Mouse (Mus musculus): ENCODE data around the gene Usp7. TPM values are rescaled to one million over a fixed set of nuclear protein-coding genes. Genes with fewer than 3 reads are reported as not detected.

Gene Usp7
- polyA plus RNA-seq, 1 experiment from 2014 or later = 32.8 TPM

DNA sequence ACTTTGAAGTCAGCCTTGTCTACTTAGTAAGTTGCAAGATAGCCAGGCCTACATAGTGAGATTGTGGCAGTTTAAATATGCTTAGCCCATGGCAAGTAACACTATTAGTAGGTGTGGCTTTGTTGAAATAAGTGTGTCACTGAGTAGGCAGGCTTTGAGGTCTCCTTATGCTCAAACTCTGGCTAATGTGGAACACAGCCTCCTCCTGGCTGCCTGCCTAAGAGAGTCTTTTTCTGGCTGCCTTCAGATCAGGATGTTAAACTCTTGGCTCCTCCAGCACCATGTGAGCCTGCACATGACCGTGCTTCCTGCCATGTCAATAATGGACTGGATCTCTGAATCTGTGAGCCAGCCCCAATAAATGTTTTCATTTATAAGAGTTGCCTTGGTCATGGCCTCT, 29.3 kb upstream of the Usp7 start:
- Histone ChIP-seq H3K4me1 (no peaks in the 10 kb centered on the region), H3K36me3 (no peaks in the 10 kb centered on the region), H3K4me3 (no peak overlapping the region), H3K27me3 (ENCODE audit: low read depth, poor library complexity, severe bottlenecking) (no peaks in the 10 kb centered on the region), H3K27ac (no peak overlapping the region), H3K9me3 (replicated peaks) (no peaks in the 10 kb centered on the region)
- no peak for DNase-seq (ENCODE audit: low spot score)
- 96% methylated on average over 1 of the region's 1 CpGs for WGBS

DNA sequence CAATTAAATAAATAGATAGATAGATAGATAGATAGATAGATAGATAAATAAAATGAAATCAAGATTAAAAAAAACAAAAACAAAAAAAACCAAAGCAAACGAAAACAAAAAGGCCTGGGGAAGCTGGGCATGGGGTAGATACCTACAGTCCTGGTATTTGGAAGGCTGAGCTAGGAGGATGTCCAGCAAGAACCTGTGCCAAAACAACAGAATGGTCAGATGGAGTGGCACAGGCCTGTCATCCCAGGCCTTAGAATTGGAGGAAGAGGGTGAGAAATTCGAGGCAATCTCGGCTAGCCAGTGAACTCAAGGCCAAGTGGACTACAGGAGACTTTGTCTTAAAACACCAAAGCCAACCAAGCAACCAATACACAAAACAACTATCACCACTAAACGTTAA, 25.8 kb upstream of the Usp7 start:
- Histone ChIP-seq H3K4me3 (no peak overlapping the region), H3K27me3 (ENCODE audit: low read depth, poor library complexity, severe bottlenecking) (no peaks in the 10 kb centered on the region), H3K27ac (no peak overlapping the region), H3K9me3 (replicated peaks) (no peaks in the 10 kb centered on the region), H3K4me1 (no peaks in the 10 kb centered on the region), H3K36me3 (no peaks in the 10 kb centered on the region)
- WGBS = 79% methylated on average over 4 of the region's 4 CpGs
- no peak for DNase-seq (ENCODE audit: low spot score)

DNA sequence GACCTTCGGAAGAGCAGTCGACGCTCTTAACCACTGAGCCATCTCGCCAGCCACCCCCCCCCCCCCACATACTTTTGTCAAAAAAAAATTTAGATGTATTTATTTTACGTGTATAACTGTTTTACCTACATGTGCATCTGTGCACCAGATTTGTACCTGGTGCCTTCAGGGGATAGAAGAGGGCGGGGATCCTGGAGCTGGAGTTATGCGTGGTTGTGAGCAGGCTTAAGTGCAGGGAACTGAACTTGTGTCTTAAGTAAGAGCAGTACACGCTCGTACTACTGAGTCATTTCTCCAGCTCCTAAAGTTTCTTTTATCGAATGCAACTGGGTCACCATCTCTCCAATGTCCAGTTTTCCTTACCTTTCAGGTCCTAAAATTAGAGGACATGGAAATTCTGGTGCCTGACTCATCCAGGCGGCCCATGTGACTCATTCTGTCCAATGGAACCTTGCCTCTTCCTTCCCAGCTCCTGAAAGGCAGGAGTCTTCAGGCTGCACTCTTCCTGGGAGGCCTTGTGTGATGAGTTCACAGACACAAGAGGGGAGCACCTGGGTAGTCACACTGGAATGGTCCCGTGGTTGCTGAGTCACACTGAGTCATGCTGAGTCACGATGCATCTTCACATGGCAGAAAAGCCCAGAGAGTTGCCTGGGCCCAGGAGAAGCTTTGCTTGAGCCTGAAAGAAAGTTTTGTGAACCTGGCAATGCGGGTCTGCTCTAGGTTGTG, 18.5 kb upstream of the Usp7 start:
- DNase-seq (ENCODE audit: low spot score) = no peak
- no peak overlapping the region for H3K27ac ChIP-seq
- peaks cover 10% of the 10 kb centered on the region; the same call in 1 of the 2 replicates for H3K4me1 ChIP-seq
- no peaks in the 10 kb centered on the region for H3K36me3 ChIP-seq
- H3K4me3 ChIP-seq = no peak overlapping the region
- 90% methylated on average over 14 of the region's 14 CpGs for WGBS
- no peaks in the 10 kb centered on the region for H3K27me3 ChIP-seq (ENCODE audit: low read depth, poor library complexity, severe bottlenecking)
- no peaks in the 10 kb centered on the region for H3K9me3 ChIP-seq (replicated peaks)

DNA sequence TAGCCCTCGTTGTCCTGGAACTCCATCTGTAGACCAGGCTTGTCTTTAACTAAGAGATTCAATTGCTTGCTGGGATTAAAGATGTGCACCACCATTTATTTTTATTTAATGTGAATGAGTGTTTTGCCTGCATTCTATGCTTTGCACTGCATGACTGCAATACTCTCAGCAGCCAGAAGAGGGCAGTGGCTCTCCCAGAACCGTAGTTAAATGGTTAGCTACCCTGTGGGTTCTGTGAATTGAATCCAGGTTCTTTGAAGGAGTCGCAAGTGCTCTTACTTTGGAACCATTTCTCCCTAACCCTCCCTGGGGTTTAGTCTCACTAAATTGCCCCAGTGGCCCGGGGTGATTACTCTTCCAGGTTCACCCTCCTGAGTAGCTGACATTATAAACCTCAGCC, 14.6 kb upstream of the Usp7 start:
- H3K36me3 ChIP-seq = no peaks in the 10 kb centered on the region
- no peaks in the 10 kb centered on the region for H3K27me3 ChIP-seq (ENCODE audit: low read depth, poor library complexity, severe bottlenecking)
- whole genome bisulfite sequencing = 24% methylated on average over 4 of the region's 4 CpGs
- H3K4me1 ChIP-seq = peaks cover 4% of the 10 kb centered on the region; the same call in 1 of the 2 replicates
- no peak overlapping the region for H3K4me3 ChIP-seq
- DNase-seq (ENCODE audit: low spot score) = peak; percentile 63
- no peak overlapping the region for H3K27ac ChIP-seq
- H3K9me3 ChIP-seq (replicated peaks) = no peaks in the 10 kb centered on the region

DNA sequence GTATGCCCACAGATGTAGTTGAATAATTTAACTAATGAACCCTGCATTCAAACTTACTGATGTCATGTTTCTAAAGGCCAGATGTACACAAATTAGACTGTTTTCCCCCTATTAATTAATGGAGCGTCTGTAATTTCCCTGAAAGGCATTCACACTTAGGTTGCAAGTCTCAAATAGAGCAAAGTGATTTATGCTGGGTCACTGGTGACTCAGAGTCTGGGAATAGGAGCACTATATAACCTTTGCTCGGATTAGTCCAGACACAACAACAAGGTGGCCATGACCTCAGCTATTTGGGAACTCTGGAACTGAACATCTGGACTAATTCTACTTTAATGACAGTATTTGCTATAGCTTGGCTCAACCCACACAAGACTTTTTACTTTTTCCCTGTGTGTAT, 3.8 kb upstream of the Usp7 start:
- Histone ChIP-seq H3K4me1 (peaks cover 7% of the 10 kb centered on the region; the same call in 1 of the 2 replicates), H3K27ac (no peak overlapping the region), H3K4me3 (no peak overlapping the region), H3K9me3 (replicated peaks) (peaks cover 3% of the 10 kb centered on the region; the same call in 1 of the 2 replicates), H3K36me3 (no peaks in the 10 kb centered on the region), H3K27me3 (ENCODE audit: low read depth, poor library complexity, severe bottlenecking) (no peaks in the 10 kb centered on the region)
- DNase-seq (ENCODE audit: low spot score) = no peak
- 69% methylated on average over 2 of the region's 2 CpGs for WGBS

DNA sequence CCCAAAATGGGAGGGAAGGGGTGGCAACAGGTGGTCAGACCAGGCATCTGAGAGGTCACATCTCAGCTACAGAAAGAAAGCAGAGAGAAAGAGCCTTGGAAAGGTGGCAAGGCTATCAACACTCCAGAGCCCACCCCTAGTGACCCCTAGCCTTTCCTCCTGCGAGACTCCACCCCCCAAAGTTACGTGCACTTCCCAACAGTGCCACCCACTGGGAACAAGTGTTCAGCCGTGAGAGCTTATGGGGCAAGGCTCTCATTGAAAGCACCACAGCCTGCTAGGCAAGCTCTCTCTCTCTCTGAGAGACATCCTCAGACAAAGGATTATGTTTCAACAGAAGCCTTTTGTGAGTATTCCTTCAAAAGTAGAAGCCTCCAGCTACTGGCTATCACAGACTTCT, 2.8 kb upstream of the Usp7 start:
- DNase-seq (ENCODE audit: low spot score) = no peak
- WGBS = 16% methylated on average over 3 of the region's 3 CpGs
- H3K9me3 ChIP-seq (replicated peaks) = no peaks in the 10 kb centered on the region

DNA sequence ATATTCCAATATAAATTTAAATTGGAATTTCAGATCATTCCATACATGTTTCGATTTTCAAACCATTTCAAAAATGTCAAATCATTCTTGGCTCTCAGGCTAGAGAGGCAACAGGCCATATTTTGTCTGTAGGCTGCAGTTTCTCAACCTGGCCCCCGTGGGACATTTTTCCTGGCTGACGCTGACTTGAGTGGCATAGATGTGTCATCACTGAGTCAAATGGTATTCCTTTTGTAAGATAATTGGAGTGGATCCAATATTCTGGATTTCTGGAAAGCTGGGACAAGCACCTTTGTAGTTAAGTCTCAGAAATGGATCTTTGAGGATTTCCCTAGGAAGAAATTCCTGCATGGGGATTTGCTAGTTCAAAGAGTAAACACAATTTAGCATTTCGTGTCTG, 1.2 kb downstream of the Usp7 start:
- Histone ChIP-seq H3K27me3 (ENCODE audit: low read depth, poor library complexity, severe bottlenecking) (no peaks in the 10 kb centered on the region), H3K4me3 (no peak overlapping the region), H3K27ac (no peak overlapping the region), H3K4me1 (peaks cover 14% of the 10 kb centered on the region), H3K9me3 (replicated peaks) (no peaks in the 10 kb centered on the region), H3K36me3 (no peaks in the 10 kb centered on the region)
- DNase-seq (ENCODE audit: low spot score) = no peak
- WGBS = 92% methylated on average over 4 of the region's 4 CpGs

More for the DNA sequence above, 2.8 kb upstream of the Usp7 start:
- Histone ChIP-seq H3K4me3 (no peak overlapping the region), H3K4me1 (peaks cover 7% of the 10 kb centered on the region; the same call in 1 of the 2 replicates), H3K27me3 (ENCODE audit: low read depth, poor library complexity, severe bottlenecking) (no peaks in the 10 kb centered on the region), H3K27ac (no peak overlapping the region), H3K36me3 (no peaks in the 10 kb centered on the region)

DNA sequence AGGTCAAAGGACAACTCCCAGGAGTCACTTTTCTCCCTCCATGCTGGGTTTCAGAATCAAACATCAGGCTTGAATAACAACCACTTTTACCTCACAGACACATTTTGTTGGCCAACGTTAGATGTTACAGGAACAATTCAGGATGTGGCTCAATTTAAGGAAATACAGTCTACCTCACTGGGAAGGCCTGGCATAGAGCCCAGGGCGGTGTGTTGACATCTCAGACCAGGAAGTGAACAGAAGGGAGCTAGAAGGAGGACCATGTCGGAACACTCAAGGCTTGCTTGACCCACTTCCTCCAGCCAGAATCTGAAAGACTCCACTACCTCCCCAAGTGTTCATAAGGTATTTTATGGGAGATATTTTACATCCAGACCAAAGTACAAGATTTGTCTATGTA, 7.4 kb downstream of the Usp7 start:
- peaks cover 10% of the 10 kb centered on the region; the same call in 1 of the 2 replicates for H3K4me1 ChIP-seq
- no peaks in the 10 kb centered on the region for H3K36me3 ChIP-seq
- no peak for DNase-seq (ENCODE audit: low spot score)
- WGBS = 79% methylated on average over 3 of the region's 3 CpGs
- H3K27ac ChIP-seq = no peak overlapping the region
- no peaks in the 10 kb centered on the region for H3K27me3 ChIP-seq (ENCODE audit: low read depth, poor library complexity, severe bottlenecking)
- no peaks in the 10 kb centered on the region for H3K9me3 ChIP-seq (replicated peaks)
- no peak overlapping the region for H3K4me3 ChIP-seq

DNA sequence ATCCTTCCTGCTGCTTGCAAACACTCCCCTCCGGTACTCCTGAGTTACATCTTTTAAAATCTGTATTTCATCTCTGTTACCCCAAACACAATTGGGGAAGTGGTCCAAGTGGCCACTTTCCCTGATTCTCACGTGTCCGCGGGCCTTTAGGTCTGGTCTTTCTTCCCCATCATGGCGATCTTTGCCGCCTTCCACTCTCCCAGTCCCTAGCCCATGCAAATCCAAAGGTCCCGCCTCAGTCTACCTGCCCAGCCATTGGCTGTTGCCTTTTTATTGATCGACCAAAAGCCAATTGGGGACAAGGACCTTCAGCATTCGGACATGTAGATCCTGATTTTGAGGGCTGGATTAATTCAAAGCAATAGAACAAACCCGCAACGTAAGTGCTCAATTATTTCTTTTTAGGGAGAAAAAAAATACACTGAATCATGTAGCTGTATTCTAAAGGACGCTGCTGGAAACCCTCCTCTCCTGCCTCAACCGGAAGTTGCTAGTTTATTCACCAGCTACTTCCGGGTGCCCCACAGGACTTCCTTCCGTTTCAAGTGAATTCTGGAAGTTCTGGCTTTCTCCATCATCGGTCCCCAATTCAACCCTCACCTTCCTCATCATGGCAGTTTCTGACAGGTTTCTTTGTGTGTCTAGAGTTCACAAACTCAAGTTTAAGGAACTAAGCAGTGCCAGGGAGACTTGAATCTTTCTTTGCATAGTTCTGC, 8.8 kb downstream of the Usp7 start:
- Histone ChIP-seq H3K27ac (no peak overlapping the region), H3K4me1 (peaks cover 5% of the 10 kb centered on the region; the same call in 1 of the 2 replicates), H3K36me3 (no peaks in the 10 kb centered on the region), H3K4me3 (no peak overlapping the region), H3K9me3 (replicated peaks) (no peaks in the 10 kb centered on the region), H3K27me3 (ENCODE audit: low read depth, poor library complexity, severe bottlenecking) (no peaks in the 10 kb centered on the region)
- DNase-seq (ENCODE audit: low spot score) = no peak
- WGBS = 83% methylated on average over 16 of the region's 16 CpGs

DNA sequence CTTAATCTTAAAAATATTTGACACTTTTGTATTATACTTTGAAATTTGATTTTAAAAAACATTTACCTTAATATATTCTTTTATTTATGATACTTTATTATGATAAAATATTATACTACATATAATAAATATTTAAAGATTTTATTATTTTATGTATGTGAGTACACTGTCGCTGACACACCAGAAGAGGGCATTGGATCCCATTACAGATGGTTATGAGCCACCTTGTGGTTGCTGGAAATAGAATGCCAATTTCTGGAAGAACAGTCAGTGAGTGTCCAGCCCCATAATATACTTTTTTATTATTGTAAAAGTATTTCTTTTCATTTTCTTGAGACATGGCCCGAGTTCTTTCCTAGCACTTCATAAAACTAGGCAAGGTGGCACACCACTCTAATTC, 10.4 kb downstream of the Usp7 start:
- no peaks in the 10 kb centered on the region for H3K27me3 ChIP-seq (ENCODE audit: low read depth, poor library complexity, severe bottlenecking)
- no peaks in the 10 kb centered on the region for H3K9me3 ChIP-seq (replicated peaks)
- no peaks in the 10 kb centered on the region for H3K36me3 ChIP-seq
- no peak overlapping the region for H3K4me3 ChIP-seq
- DNase-seq (ENCODE audit: low spot score) = no peak
- H3K4me1 ChIP-seq = no peaks in the 10 kb centered on the region
- no peak overlapping the region for H3K27ac ChIP-seq
- WGBS = 90% methylated on average over 2 of the region's 2 CpGs

DNA sequence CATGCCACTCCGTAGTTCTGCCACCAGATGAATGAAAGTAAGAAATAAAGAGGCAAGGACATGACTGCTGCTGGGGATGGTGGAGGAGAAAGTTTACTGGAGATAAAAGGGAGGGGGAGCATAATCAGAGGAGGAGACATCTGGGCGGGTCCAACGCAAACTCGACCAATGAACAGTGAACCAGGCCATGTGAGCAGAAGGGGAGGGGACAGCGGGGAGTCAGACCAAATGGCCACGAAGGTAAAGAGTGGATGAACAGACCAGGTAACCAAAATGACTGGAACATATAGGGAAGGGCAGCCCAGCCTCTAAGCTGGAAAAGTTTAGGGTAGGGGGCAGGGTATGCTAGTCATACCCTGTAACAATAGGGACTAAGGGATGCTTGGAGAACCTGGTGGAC, 10.9 kb downstream of the Usp7 start:
- Histone ChIP-seq H3K9me3 (replicated peaks) (no peaks in the 10 kb centered on the region), H3K4me3 (no peak overlapping the region), H3K27ac (no peak overlapping the region), H3K27me3 (ENCODE audit: low read depth, poor library complexity, severe bottlenecking) (no peaks in the 10 kb centered on the region), H3K4me1 (no peaks in the 10 kb centered on the region), H3K36me3 (no peaks in the 10 kb centered on the region)
- WGBS = 56% methylated on average over 6 of the region's 6 CpGs
- DNase-seq (ENCODE audit: low spot score) = no peak

DNA sequence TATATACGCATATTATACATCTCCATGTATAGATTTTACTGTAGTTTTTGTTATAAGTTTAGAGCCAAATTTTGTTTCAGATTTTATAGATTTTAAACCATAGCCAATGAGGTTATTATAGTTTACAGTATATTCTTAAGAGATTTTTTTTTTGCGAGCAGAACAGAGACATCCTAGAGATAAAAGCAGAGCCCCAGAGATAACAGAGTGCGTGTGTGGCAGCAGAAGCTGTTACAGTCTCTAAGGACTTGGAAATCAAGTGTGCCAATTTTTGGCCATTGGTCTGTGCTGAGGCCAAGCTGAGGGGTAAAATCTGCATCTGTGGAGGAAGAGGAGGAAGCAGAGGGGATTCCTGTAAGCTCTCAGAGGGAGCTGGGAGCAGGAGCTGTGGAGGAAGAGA, 11.9 kb downstream of the Usp7 start:
- no peaks in the 10 kb centered on the region for H3K9me3 ChIP-seq (replicated peaks)
- no peak overlapping the region for H3K27ac ChIP-seq
- 85% methylated on average over 3 of the region's 3 CpGs for WGBS
- no peak overlapping the region for H3K4me3 ChIP-seq
- no peaks in the 10 kb centered on the region for H3K27me3 ChIP-seq (ENCODE audit: low read depth, poor library complexity, severe bottlenecking)
- no peaks in the 10 kb centered on the region for H3K36me3 ChIP-seq
- DNase-seq (ENCODE audit: low spot score) = no peak
- no peaks in the 10 kb centered on the region for H3K4me1 ChIP-seq

DNA sequence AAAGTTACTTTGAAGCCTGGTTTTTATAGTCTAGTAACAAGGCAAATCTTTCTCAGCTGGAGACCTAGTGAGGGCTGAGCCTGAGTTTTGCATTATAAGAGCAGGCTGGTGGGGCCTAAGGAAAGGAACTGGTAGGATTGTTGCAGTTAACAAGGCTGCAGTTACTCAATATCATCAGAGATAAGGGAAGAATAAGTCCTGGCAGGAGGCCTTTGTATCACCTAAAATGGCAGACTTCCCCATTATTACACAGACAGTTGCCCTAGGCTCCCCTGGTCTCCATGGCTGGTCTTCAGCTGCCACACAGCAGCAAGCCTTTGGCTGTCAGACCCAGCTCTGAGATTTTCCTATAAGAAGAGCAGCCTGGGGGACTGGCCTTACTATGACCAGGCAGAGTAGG, 13.4 kb downstream of the Usp7 start:
- Histone ChIP-seq H3K27ac (no peak overlapping the region), H3K36me3 (no peaks in the 10 kb centered on the region), H3K27me3 (ENCODE audit: low read depth, poor library complexity, severe bottlenecking) (no peaks in the 10 kb centered on the region), H3K4me1 (no peaks in the 10 kb centered on the region), H3K9me3 (replicated peaks) (no peaks in the 10 kb centered on the region), H3K4me3 (no peak overlapping the region)
- no peak for DNase-seq (ENCODE audit: low spot score)

All from limb, embryonic 10.5 days (tissue).